Mouse (Mus musculus) heart, postnatal 0 days (tissue): ENCODE measurements around the gene 3110040N11Rik.

Source experiments
- CTCF ChIP-seq: IDR thresholded peaks from 2 replicates; pipeline ENCODE4 v1.5.1; 2016; ENCODE audit warnings: antibody characterized with exemption, control low read depth, low read depth
- EP300 ChIP-seq: IDR thresholded peaks from 2 replicates; pipeline ENCODE4 v1.6.1; 2016; ENCODE audit warnings: antibody characterized with exemption, low read depth

- no peak for TF ChIP-seq EP300
- no peak for TF ChIP-seq CTCF
Observed at GRCm38 (mm10) chr7:81747956-81748355, 41.3 kb downstream of the 3110040N11Rik start.
